Mouse (Mus musculus) retina, adult 2 months (tissue): ENCODE measurements at regions not wholly inside any gene's neighbourhood (a gene's known extent, or its start where the extent isn't known, plus 50 kb on each side); places are given as distances from the start of the nearest gene placed in this dataset.
A peak's percentile ranks its signal among the peaks of the same experiment; 100 is the strongest.

Source experiments
- DNase-seq: peaks from one replicate; pipeline ENCODE4 v3.0.0-alpha.2; 2012; ENCODE audit warnings: low read depth, low spot score

DNA sequence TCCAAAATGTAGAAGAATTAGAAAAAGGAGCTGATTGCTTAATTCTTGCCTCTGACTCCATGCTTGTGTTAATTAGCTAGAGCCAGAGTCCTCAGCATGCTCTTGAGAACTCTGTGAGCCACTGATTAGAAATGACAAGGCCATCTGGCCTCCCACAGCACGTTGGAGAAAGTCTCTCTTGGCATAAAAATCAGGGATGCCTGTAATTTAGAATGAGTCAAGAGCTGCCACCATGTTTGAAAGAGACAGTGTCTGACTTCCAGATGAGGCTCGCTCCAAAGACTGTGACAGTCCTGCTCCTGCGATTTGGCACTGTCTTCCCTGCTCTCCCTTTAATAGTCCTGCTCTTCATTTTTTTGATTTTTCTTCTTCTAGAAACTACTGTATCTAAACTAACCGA is 374.6 kb downstream of the Ipo11 start:
- peak; percentile 4 for DNase-seq

DNA sequence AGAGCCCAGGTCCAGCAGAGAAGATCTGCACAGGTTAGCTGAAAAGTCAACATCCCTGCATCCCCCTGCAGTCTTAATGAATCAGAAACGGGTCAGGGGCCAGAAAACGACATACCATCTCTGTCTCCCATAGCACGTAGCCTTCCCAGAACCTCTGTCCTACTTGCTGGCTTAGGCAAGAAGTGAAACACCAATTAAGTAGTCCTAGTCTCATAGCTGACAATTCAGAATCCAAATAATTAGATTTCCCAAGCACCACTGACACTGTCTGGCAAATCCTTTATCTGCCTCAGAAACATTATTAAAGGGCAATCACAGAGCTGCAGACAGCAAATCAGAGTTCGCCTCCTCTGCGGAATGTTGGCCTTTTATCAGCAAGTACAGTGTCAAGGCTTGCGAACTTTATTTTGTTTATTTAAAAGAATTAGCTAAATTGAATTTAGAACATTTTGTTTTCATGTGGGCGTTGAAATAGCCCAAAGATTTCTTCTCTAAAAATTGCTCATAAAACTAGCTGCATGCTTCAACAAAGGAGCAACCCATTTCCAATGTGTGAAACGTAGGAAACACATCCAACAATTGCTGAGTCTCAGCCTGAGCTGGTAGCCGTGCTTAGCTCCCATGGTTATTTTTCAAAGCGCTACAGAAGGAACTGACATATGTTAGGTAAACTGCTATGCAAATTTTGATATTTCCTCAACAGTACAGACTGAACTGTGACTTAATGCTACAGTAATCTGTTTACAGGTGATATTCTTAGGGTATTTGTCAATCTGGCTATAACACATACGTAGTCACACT is 411.2 kb downstream of the Ipo11 start:
- no peak for DNase-seq

DNA sequence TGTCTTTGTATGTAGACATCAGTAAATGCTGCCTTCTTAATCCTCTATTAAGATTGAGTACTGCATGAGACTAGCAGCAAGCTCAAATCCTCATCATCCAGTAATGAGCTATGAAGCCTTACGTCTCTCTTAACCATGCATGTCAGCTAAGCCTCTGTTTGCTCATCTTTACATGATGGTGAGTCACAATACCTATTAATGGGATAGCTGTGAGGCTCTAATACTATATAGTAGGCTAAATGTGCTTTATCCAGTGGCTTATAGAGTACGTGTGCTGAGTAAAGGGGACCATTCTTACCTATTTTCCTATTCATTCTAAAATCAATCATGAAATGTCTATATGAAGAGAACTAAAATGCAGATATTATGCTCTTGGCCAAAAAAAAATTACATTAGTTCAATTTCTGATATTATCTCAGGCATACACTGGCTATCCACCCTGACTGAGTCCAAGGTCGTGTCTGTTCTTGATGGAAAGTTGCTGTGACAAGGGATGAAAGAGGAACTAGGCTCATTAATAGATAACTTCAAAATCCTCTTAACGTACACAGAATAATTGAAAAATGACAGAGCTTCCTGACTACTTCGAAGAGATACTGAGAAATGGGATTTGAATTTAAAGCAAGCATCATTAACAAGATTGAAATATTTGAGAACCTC is 422.1 kb downstream of the Ipo11 start:
- no peak for DNase-seq

DNA sequence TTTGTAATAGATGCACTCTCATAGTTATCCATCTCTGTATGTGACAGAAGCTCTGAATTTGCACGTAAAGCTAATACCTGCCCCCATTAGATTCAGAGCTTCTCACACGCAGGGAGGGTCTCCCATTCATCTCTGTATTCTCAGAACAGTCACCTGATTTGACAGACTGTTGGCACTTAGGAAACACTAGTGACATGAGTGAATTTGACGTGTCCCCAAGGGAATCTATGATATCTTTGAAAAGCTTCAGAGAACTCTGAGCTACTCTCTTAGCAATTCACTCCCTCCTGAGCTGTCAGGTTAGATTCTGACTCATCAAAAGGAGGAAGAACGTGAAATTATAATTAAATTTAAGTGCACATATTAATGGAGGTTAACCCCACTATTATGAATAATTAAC is 423.1 kb downstream of the Ipo11 start:
- no peak for DNase-seq

DNA sequence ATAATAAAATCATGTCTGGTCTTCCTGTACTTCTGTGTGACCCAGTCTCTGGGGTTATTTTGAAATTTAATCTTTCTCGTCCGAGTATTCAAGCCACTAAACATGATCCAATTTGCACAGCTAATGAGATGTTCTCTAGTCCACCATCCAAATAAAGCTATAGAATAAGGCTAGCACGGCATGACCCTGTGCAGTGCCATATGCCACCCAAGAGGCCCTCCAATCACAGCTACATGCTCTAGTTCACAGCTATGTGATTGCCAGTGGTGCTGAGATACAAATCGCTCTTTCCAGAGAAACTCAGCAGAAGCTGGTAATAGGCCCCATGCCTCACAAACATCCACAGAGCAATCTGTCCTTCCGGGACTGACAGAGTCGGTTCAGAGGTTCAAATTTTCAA is 426.3 kb downstream of the Ipo11 start:
- DNase-seq, result no peak

DNA sequence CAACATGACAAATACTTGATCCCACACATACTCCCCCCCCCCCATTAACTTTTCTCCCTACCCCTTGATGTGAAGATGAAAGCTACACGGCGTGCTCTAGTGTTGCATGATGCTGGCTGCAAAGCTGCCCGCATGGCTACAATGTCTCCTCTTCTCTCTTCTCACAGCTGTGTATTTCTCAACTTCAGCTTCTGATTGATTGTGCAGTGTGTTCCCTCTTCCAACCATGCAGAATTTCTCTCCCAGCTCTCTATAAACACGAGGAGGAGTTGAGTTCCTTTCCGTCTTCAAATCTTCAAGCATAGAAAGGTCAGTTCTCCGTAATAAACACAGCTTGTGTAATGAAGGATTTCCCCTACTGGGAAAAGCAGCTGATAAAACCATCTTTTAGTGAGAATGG is 435.5 kb downstream of the Ipo11 start:
- DNase-seq, result no peak

DNA sequence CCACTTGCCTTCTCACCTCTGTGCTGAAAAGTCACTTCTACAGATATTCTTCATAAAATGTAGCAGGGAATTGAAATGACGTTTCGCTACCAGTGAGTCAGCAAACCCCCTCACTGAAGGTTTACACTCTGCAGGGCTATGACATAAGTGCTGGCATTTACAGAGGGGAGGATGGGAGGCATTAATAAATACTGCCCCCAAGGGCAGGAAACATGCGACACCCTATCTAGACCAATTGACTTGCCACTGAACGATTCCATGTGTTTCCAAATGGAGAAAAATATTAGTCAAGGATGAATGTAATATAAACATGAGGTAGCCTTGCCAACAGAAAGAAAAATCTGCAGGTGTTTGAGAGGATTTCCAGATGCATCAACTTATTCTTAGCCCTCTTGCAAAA is 465.5 kb downstream of the Ipo11 start:
- DNase-seq, result no peak

DNA sequence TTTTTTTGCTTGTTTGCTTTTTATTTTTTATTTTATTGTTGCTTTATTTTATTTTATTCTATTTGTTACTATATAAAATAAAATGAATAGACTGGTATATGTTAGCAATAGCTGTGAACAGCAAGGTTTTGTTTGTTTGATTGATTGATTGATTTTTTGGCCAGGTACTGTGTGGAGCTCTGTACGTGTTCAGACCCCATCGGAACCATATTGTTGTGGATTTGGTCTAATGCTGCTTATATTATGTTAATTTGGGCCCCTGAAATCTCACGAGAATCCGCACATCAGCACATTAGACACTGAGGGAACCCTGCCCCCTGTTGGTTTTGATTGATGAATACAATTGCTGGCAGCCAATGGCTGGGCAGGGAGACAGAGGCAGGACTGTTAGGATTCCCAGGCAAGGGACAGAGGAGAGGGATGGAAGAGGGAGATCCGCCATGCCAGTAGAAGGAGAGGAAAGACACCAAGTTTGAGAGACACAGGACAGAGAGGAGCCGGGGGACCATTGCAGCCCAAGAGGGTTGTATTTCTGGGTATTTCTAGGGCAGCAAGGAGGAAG is 482.3 kb downstream of the Ipo11 start:
- no peak for DNase-seq

DNA sequence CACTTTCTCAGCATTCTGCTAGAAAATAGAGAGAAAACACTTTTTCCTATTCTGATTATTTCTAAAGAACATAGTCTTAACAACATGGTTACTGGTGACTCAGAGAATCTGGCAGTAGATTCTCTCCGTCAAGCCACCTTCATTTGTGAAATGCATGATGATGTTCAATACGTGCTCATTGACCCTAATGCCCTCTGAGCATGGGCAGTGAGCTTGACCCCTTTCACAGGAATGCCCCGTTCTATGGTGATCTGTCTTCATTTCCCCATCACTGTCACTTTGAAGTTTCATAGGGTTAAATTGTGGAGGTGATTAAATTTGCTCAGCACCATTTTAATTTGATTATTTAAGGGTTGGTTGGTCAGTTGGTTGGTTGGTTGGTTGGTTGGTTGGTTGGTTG is 504.6 kb downstream of the Ipo11 start:
- no peak for DNase-seq

DNA sequence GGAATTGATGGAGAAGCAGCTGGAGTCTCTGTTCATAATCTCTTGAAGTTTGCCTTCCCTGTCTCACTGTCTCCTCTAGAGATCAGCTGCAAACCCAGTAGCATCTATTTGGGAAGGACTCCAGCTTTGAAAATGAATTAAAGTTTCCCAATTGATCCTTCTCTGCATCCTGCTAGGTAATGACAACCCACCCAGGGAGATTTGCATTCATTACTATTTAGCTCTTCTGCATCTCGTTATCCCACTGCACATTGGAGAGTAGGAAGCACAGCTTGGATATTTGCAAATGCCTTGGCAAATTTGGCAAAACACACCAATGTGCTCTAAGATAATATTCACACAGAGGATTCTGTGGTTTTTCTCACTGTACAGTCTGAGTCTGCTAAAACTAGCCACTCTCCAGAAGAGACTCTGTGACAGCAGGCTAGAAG is 530.1 kb downstream of the Ipo11 start:
- DNase-seq, result no peak

DNA sequence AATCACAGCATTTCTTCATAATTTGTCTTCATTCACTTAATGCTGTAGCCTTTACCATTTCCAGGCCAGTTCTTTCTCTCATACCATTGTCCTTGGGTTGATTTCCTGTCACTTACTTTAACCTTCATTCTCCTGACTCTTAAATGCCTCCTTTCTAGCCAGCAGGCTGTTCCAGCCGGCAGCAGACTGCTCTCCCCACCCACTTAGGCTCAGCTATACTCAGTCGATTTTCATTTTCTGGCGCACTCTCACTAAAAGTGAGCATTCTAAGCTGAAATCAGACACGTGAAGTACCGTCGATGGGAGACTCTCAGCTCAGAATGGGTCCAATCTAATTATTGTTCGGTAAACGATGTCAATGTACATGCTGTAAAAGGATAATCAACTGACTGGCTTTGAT is 544.1 kb downstream of the Ipo11 start:
- DNase-seq, result no peak

DNA sequence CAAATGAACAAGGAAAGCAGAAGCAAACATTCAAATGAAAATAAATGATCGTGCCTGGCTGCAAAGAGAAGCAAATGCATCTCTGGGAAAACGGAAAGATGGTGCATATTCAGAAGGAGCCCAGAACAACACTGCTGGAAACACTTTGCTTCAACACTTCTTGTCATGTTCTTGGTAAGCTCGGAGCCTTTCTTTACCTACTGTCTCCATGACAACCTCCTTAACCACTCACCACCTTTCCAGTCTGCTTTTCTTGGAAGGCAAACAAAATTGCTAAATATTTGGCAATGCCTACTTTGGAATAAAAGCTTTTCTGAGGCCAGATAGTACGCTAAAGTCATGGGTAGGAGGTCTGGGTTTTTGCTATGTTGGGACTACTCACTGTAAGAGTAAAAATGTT is 548.1 kb downstream of the Ipo11 start:
- no peak for DNase-seq

DNA sequence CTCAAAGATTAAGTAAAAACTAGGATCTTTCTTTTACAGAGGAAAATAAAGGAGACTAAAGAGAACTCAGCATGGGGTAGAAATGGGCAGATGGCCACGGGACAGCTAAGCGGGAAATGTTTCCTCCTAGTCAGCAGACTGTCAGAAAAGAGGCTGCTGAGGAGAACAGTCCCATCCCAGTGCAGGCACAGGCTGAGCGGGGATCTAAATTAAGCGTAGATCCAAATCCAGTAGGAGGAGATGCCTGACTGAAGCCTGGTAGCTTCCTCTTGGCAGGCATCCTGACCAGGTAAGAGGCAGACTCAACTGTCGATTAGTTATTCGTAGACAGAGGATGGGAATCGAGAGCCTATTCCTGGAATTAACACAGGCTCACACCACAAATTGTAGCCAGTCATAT is 569.2 kb downstream of the Ipo11 start:
- no peak for DNase-seq

DNA sequence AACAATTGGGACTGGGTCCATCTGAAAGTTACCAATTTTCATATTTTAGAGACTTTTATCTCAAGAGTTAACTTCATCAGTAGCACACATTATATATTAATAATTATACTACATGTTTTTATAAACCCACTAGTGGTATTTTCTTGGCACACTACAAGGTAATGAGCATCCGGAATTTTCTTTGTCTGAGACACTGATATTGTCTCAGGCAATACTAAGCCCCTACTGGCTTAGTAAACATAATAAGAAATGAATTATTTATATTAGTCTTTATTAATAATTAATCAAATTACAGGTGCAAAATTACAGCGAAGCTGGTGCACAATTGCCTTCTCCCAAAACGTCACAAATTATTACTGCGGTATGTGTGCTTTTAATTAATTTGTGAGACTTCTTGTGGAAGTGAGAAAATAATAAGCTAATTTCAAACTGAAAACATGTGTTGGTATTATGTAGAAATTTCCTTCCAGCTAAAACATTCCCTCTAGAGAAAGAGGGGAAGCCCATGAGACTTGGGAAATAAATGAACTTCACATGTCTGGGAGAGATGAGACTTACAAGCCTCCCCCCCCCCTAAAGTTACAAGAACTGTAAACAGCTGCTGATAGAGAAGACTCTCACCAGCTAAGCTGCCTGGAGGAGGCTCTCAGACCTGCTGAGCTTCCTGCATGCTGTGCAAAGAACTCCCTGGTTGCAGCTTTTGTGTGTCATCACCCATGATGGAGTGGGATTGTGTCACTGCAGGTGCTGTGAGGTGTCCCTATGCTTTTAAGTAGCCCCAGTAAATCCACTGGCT is 583.9 kb downstream of the Ipo11 start:
- no peak for DNase-seq

DNA sequence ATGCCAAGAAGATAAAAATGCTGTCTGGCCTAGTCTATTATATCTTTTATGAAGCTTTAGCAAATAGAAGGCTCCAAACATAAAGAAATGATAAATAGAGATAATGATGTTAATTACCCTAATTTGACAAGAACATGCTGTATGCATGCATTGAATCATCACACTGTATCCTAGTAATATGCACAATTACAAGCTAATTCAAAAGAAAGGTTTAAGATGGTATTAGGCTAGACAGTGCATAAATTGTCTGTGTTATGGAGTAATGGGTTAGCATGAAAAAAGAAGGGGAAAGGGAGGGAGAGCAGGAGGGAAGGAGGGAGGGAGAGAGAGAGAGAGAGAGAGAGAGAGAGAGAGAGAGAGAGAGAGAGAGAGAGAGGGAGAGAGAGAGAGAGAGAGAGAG is 604.7 kb downstream of the Ipo11 start:
- DNase-seq, result no peak

DNA sequence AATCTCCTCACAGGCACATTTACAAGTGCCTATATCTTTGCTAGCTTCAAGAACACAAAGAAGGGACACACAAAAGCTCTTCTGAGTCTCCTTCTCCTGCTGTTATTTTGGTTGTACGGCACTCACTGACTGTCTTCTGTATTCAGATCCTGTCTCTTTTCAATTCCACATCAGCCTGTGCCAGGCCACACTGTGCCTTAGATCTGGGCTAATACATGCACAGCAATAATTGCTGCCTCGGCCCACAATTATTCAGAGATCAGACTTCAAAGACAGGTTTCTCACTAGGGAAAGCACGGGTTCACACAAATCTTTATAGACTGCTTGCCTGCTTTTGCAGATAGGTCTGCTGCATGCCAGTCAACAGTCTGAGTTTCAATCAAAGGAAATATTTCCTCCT is 617.8 kb downstream of the Ipo11 start:
- DNase-seq, result no peak

DNA sequence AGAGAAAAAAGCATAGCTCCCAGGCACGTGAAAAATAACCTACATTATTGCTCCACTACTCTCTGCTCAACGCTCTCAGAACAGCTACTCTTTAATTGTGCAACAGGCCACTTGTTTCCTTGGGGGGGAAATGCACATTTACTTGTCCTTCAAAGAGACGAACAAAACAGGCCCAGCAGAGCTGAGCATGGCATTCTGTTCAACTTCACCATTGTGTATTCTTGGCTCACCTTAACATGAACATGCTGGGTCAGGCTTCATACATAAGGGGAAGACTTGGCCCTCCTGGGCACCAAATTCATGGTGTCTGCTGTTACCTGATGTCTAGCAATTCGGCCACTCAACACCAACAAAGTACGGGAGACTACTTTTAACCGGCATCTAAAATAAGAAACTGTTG is 618.3 kb downstream of the Ipo11 start:
- no peak for DNase-seq

DNA sequence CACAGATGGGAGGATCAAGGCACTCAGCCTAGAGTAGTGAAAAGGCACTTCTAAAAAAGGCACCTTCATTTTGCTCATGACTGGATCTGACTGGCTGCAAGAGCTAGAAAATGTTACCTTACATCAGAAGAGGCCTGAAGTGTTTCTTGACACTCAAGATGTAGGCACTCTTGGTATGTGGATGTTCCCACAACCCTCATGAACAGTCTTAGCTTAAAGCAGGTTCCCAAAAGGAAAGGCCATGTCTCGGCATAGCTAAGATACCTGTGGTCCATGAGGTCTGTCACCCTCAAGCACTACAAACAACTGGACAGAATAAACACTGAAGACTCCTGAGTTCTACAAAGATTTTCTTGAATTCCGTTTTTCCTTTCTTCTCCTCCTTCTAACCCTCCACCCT is 619.5 kb downstream of the Ipo11 start:
- DNase-seq, result no peak

DNA sequence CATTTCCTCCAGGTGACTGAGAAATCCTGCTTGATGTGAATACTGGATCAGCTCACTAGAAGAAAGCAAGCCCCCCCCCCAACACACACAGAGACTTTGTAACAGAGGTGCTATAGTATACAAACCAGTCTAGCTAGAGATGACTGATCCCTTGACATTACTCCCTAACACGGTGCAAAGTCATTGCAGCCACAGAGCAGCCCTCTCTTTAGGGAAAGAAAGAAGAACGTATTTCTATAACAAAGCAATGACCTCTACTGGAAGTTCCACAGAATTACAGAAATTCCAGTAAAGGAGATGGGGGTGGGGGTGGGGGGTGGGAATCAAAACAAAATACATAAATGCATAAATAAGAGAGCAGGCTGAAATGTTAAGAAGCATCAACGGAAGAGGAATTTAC is 655.6 kb downstream of the Ipo11 start:
- DNase-seq, result no peak

DNA sequence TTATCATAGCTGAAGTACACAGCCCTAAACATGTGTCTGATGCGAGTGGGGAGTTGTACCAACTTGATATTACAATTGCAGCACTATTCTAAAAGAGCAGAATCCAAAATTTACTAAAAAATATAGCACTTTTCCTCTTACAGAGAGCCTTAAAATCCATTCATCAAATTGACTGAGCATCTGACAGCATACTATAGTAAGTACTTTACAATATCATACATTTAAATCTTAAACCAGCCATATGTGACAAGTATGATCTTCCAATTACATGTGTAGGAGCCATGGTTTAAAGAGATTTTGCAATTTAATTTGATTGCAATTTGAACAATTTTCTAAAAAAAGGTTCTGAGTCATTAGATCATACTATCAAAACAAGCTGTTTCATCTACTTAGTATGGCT is 676.9 kb downstream of the Ipo11 start:
- DNase-seq, result no peak
